Mouse (Mus musculus) layer of hippocampus, postnatal 10 days (tissue): ENCODE data around the gene Krtap4-9. TPM values are rescaled to one million over a fixed set of nuclear protein-coding genes. Genes with fewer than 3 reads are reported as not detected.
"Not testable (repeated sequence)": the region's sequence is repeated elsewhere in the genome, so short reads cannot be mapped to it uniquely, and the experiment has no call there.

Experiments
- DNase-seq, 2 experiments: peaks; one replicate each; pipeline ENCODE4 v3.0.0; 2021; ENCODE audit warnings: low spot score in 2 of 2
- long read RNA-seq: library from polyadenylated mRNA; stranded (forward); transcript quantifications from one replicate; pipeline ENCODE4 v2.0.0, GENCODE M21; 2023
- total RNA-seq, 2 experiments: library from RNA; stranded (reverse); gene quantifications; 2 replicates each; pipeline ENCODE4 v1.2.3; 2021

Krtap4-9 gene
- not detected for total RNA-seq
- long read RNA-seq, result 0 reads

GRCm38 (mm10) chr11:99784900-99785299 lies at the start of gene Krtap4-9:
TSS of gene Krtap4-9 (plus strand) at chr11:99785200.
- DNase-seq, result not testable (repeated sequence)

DNA sequence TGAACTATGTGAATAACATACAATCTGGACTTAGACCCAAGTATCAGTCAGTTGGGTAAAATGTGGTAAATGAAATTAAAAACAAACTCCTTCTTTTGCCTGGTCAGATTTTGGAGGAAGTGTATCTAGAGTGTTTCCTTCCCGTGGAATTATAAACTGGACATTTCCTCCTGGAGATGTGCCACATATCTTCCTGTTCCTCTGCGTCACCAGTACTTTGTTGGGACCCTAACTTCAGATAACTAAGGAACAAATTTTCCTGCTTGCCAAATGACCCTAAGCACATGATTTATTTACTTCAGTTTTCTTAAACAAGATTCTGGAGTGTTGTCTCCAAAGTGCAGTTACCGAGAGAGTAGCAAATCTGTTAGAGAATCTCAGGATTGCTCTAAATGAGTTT lies 41.0 kb upstream of the Krtap4-9 start:
- no peak for DNase-seq

- no peak for DNase-seq
Observed at GRCm38 (mm10) chr11:99758877-99759276, 26.1 kb upstream of the Krtap4-9 start.

DNA sequence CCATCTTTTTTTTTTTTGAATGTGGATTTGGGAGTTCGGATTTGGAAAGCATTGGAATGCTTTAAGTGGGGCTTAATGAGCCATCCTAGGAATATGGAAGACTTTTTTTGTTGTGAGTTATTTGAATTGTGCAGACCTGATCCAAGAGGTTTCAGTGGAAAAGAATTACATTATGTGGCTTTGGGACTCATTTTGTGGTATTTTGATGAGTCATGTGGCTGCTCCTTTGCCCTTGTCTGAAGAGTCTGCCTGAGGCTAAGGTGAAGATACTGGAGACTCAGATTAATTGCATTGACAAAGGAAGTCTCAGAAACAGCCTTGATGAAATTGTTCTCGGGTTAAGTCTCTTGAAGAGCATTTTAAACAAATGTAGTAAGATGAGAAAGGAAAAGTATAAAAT lies 16.6 kb upstream of the Krtap4-9 start:
- no peak for DNase-seq

DNA sequence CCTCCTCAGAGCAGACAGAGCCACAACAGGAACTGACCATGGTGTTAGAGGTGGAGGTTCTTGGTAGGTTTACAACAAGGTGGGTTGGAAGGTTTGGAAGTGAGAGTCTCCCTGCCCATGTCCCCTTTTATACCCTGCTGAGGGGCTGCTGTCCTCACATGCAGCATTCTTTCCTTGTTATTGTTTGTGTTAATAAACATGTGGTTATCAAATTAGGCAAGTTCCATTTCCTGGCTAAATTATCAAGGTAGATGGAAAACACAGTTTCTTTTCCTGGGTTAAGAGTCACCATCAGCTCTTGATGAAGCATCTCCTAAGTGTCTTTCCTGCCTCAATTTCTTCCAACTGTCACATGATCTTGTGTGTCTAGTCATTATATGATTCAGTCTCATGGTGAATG lies 12.2 kb upstream of the Krtap4-9 start, which contains the start of gene Gm11595:
Gene Gm11595, minus strand, starts transcription at position 101 of the 400 bp plus-strand sequence.
- DNase-seq, result not testable (repeated sequence)

GRCm38 (mm10) chr11:99778401-99778800 lies 6.6 kb upstream of the Krtap4-9 start:
- no peak for DNase-seq

- no peak for DNase-seq
Observed at GRCm38 (mm10) chr11:99780604-99781003, 4.4 kb upstream of the Krtap4-9 start, which contains the start of gene Krtap4-8. TSS of gene Krtap4-8 (minus strand) at chr11:99780704.

DNA sequence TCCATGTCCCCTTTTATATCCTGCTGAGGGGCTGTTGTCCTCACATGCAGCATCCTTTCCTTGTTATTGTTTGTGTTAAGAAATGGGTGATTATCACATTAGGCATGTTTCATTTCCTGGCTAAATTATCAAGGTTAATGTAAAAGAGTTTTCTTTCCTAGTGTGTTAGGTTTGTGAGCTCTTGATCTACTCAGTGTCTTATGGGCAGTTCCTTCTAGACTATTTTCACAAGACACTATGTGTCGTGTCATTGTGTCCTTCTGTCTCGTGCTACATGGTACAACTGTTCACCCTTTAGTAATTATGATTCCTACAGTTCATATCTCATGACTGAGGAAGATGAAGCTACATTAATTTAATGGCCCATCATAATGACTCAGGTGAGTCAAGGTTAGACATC lies 8.4 kb downstream of the Krtap4-9 start, which contains the start of gene Gm11596:
Gene Gm11596, minus strand, starts transcription at position 101 of the 400 bp plus-strand sequence.
- no peak for DNase-seq

- DNase-seq, result not testable (repeated sequence)
Observed at GRCm38 (mm10) chr11:99798832-99799231, 13.8 kb downstream of the Krtap4-9 start, which contains the start of gene Gm11569. TSS of gene Gm11569 (minus strand) at chr11:99798932.

GRCm38 (mm10) chr11:99804346-99804745 lies 19.3 kb downstream of the Krtap4-9 start, which contains the start of gene Gm11554:
TSS of gene Gm11554 (minus strand) at chr11:99804446.
- not testable (repeated sequence) for DNase-seq

DNA sequence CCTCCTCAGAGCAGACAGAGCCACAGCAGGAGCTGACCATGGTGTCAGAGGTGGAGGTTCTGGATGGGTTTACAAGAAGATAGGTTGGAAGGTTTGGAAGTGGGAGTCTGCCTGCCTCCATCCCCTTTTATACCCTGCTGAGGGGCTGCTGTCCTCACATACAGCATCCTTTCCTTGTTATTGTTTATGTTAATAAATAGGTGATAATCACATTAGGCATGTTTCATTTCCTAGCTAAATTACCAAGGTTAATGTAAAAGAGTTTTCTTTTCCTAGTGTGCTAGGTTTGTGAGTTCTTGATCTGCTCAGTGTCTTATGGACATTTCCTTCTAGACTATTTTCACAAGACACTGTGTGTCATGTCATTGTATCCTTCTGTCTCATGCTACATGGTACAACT lies 24.8 kb downstream of the Krtap4-9 start, which contains the start of gene Krtap4-13:
Gene Krtap4-13, minus strand, starts transcription at position 101 of the 400 bp plus-strand sequence.
- DNase-seq, result not testable (repeated sequence)

DNA sequence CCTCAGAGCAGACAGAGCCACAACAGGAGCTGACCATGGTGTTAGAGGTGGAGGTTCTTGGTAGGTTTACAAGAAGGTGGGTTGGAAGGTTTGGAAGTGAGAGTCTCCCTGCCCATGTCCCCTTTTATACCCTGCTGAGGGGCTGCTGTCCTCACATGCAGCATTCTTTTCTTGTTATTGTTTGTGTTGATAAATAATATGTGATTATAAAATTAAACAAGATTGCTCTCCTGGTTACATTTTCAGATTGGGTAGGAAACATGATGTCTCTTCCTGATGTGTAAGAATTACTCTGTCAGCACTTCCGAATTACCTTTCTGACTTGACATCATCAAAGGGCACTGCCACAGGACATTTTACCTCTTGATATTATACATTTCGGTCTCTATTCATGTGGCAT lies 30.6 kb downstream of the Krtap4-9 start, which contains the start of gene Gm11564:
Gene Gm11564, minus strand, starts transcription at position 101 of the 400 bp plus-strand sequence.
- DNase-seq, result not testable (repeated sequence)

Other genes starting within 250 kb of the Krtap4-9 start
- gene Krt40, start 242.0 kb upstream of the Krtap4-9 start, total RNA-seq, result not detected
- gene Krtap3-3, start 234.3 kb upstream of the Krtap4-9 start, total RNA-seq, result not detected
- gene Krtap3-2, start 228.3 kb upstream of the Krtap4-9 start, total RNA-seq, result not detected
- gene Gm11939, start 225.7 kb upstream of the Krtap4-9 start, total RNA-seq, result not detected
- not detected for gene Krtap3-1, start 218.6 kb upstream of the Krtap4-9 start, total RNA-seq
- not detected for gene Krtap1-5, start 204.2 kb upstream of the Krtap4-9 start, total RNA-seq
- not detected for gene Krtap1-4, start 201.5 kb upstream of the Krtap4-9 start, total RNA-seq
- gene Krtap1-3, start 193.9 kb upstream of the Krtap4-9 start, total RNA-seq, result not detected
- not detected for gene Krtap9-3, start 187.1 kb upstream of the Krtap4-9 start, total RNA-seq
- not detected for gene Gm11938, start 181.9 kb upstream of the Krtap4-9 start, total RNA-seq
- gene Gm11937, start 175.0 kb upstream of the Krtap4-9 start, total RNA-seq, result not detected
- gene Krtap2-4, start 170.4 kb upstream of the Krtap4-9 start, total RNA-seq, result not detected
- gene Gm11562, start 164.8 kb upstream of the Krtap4-9 start, total RNA-seq, result not detected
- not detected for gene Krtap4-1, start 157.0 kb upstream of the Krtap4-9 start, total RNA-seq
- not detected for gene Krtap4-2, start 150.1 kb upstream of the Krtap4-9 start, total RNA-seq
- not detected for gene Krtap4-7, start 141.1 kb upstream of the Krtap4-9 start, total RNA-seq
- gene Gm11555, start 135.0 kb upstream of the Krtap4-9 start, total RNA-seq, result not detected
- gene Gm11563, start 126.2 kb upstream of the Krtap4-9 start, total RNA-seq, result not detected
- not detected for gene Krtap4-6, start 119.2 kb upstream of the Krtap4-9 start, total RNA-seq
- not detected for gene Gm14190, start 94.5 kb upstream of the Krtap4-9 start, total RNA-seq
- gene Gm14180, start 50.9 kb upstream of the Krtap4-9 start, total RNA-seq, result not detected
- not detected for gene Gm11595, start 12.3 kb upstream of the Krtap4-9 start, total RNA-seq
- not detected for gene Krtap4-8, start 4.5 kb upstream of the Krtap4-9 start, total RNA-seq
- not detected for gene Gm11596, start 8.3 kb downstream of the Krtap4-9 start, total RNA-seq
- not detected for gene Gm11569, start 13.7 kb downstream of the Krtap4-9 start, total RNA-seq
- not detected for gene Gm11554, start 19.2 kb downstream of the Krtap4-9 start, total RNA-seq
- gene Krtap4-13, start 24.7 kb downstream of the Krtap4-9 start, total RNA-seq, result not detected
- gene Gm11564, start 30.5 kb downstream of the Krtap4-9 start, total RNA-seq, result not detected
- not detected for gene 2300003K06Rik, start 52.9 kb downstream of the Krtap4-9 start, total RNA-seq
- gene Krtap4-16, start 66.4 kb downstream of the Krtap4-9 start, total RNA-seq, result not detected
- not detected for gene Gm11568, start 72.7 kb downstream of the Krtap4-9 start, total RNA-seq
- not detected for gene Gm11559, start 79.3 kb downstream of the Krtap4-9 start, total RNA-seq
- gene Krtap9-1, start 88.2 kb downstream of the Krtap4-9 start, total RNA-seq, result not detected
- gene Gm11567, start 94.0 kb downstream of the Krtap4-9 start, total RNA-seq, result not detected
- not detected for gene Krtap31-1, start 122.7 kb downstream of the Krtap4-9 start, total RNA-seq
- gene Gm11565, start 129.6 kb downstream of the Krtap4-9 start, total RNA-seq, result not detected
- not detected for gene Krtap31-2, start 151.1 kb downstream of the Krtap4-9 start, total RNA-seq
- not detected for gene Krtap9-5, start 163.3 kb downstream of the Krtap4-9 start, total RNA-seq
- not detected for gene Krtap29-1, start 193.9 kb downstream of the Krtap4-9 start, total RNA-seq
- not detected for gene Krtap16-1, start 201.4 kb downstream of the Krtap4-9 start, total RNA-seq
- not detected for gene Krtap17-1, start 208.8 kb downstream of the Krtap4-9 start, total RNA-seq
- gene Krt33a, start 231.0 kb downstream of the Krtap4-9 start, total RNA-seq, result not detected
- gene Krt33b, start 244.7 kb downstream of the Krtap4-9 start, total RNA-seq, result not detected